Mouse (Mus musculus) testis, adult 2 months (tissue): ENCODE data around the gene Gm20425.

Source experiments
- CTCF ChIP-seq: fragments of 200-500 bp; IDR thresholded peaks from 2 replicates; pipeline ENCODE4 v1.5.1; 2012; ENCODE audit warnings: low read depth, mild to moderate bottlenecking, inconsistent platforms, low read length, moderate library complexity; ENCODE audit not compliant: control insufficient read depth, insufficient read depth, insufficient replicate concordance
- POLR2A ChIP-seq: fragments of 200-500 bp; IDR thresholded peaks from 2 replicates; pipeline ENCODE4 v1.6.1; 2012; ENCODE audit warnings: low read depth, mild to moderate bottlenecking, inconsistent platforms, low read length, moderate library complexity; ENCODE audit not compliant: control insufficient read depth

- TF ChIP-seq CTCF: no peak
- TF ChIP-seq POLR2A: no peak
Measured at GRCm38 (mm10) chr9:103227760-103228159, 2.3 kb downstream of the Gm20425 start.
